Mouse (Mus musculus): ENCODE results near the gene Sesn1.

GRCm38 (mm10) chr10:41888365-41888941 is 78.7 kb downstream of the Sesn1 start:
- TF ChIP-seq CTCF (IDR thresholded peaks at IDR 0.05; ENCODE audit: low read depth, low read length) (no peak), EP300 (IDR thresholded peaks at IDR 0.05; ENCODE audit: insufficient read depth, low read depth, low read length) (no peak), POLR2A (IDR thresholded peaks at IDR 0.05; ENCODE audit: insufficient read depth, low read length) (no peak)
